Mouse (Mus musculus) heart, postnatal 25 days (tissue): Measurements from ENCODE around the gene Rsph14. TPM values are rescaled to one million over a fixed set of nuclear protein-coding genes. Genes with fewer than 3 reads are reported as not detected.

Source experiments
- total RNA-seq, 2 experiments: library from RNA; stranded (reverse); gene quantifications; 2 replicates each; pipeline ENCODE4 v1.2.3; 2021

The Rsph14 gene
- total RNA-seq, 2 experiments from 2014 or later = not detected

Other genes starting within 250 kb of the Rsph14 start
- under 1 TPM; 0.67 to 0.68 TPM for gene Gnaz, start 65.4 kb downstream of the Rsph14 start, total RNA-seq
- gene Rab36, start 4.5 kb upstream of the Rsph14 start, total RNA-seq = under 1 TPM; 0.49 to 0.50 TPM
- 1 to 10 TPM; 9.8 TPM for gene Bcr, start 28.0 kb upstream of the Rsph14 start, total RNA-seq
- 10 to 100 TPM; 38.5 to 39.5 TPM for gene Specc1l, start 179.5 kb upstream of the Rsph14 start, total RNA-seq